Mouse (Mus musculus) heart, embryonic 12.5 days (tissue): ENCODE results near the gene E330014E10Rik. TPM values are rescaled to one million over a fixed set of nuclear protein-coding genes. Genes with fewer than 3 reads are reported as not detected.
"Not testable (repeated sequence)": the region's sequence is repeated elsewhere in the genome, so short reads cannot be mapped to it uniquely, and the experiment has no call there.

ENCODE experiments used
- ATAC-seq: fragments of 200-750 bp; cut with Nextera tagmentation; 2 replicates; pipeline ENCODE4 v1.8.0; 2017; ENCODE audit warnings: moderate TSS enrichment, moderate library complexity; ENCODE audit not compliant: insufficient number of reproducible peaks, low FRiP score
- H3K27ac ChIP-seq: fragments of 300-500 bp; sonication (generic); 2 replicates; pipeline ENCODE4 v1.5.1; 2016; ENCODE audit warnings: mild to moderate bottlenecking, moderate library complexity; ENCODE audit not compliant: poor library complexity, severe bottlenecking
- H3K27me3 ChIP-seq: fragments of 300-500 bp; sonication (generic); replicated peaks from 2 replicates; pipeline ENCODE4 v1.6.1; 2016; ENCODE audit warnings: mild to moderate bottlenecking, moderate library complexity
- H3K36me3 ChIP-seq: fragments of 300-500 bp; sonication (generic); 2 replicates; pipeline ENCODE4 v1.6.1; 2016; ENCODE audit warnings: mild to moderate bottlenecking, moderate library complexity
- H3K4me1 ChIP-seq: fragments of 300-500 bp; sonication (generic); replicated peaks from 2 replicates; pipeline ENCODE4 v1.6.1; 2016; ENCODE audit warnings: mild to moderate bottlenecking
- H3K4me2 ChIP-seq: fragments of 300-500 bp; sonication (generic); 2 replicates; pipeline ENCODE4 v1.6.1; 2016; ENCODE audit warnings: mild to moderate bottlenecking, moderate library complexity
- H3K4me3 ChIP-seq: fragments of 300-500 bp; sonication (generic); 2 replicates; pipeline ENCODE4 v1.5.1; 2016; ENCODE audit warnings: mild to moderate bottlenecking
- H3K9ac ChIP-seq: fragments of 300-500 bp; sonication (generic); 2 replicates; pipeline ENCODE4 v1.6.1; 2016; ENCODE audit warnings: mild to moderate bottlenecking, moderate library complexity
- H3K9me3 ChIP-seq: fragments of 300-500 bp; sonication (generic); replicated peaks from 2 replicates; pipeline ENCODE4 v1.6.1; 2016; ENCODE audit warnings: mild to moderate bottlenecking, moderate library complexity
- WGBS: fragments of 180-500 bp; shearing (Covaris S2); methylation state at CpG from one replicate; pipeline ENCODE4 v1.1.7; 2016; 5-methylcytosine and 5-hydroxymethylcytosine counted together
- polyA plus RNA-seq: library from polyadenylated mRNA; unstranded; fragments of >200 nt; fragmentation: Nextera tagmentation; extraction: Ambion mirVana; gene quantifications from 2 replicates; pipeline ENCODE4 v1.2.1, GENCODE M21; 2016

The E330014E10Rik gene
- polyA plus RNA-seq, result not detected in 2 replicates

DNA sequence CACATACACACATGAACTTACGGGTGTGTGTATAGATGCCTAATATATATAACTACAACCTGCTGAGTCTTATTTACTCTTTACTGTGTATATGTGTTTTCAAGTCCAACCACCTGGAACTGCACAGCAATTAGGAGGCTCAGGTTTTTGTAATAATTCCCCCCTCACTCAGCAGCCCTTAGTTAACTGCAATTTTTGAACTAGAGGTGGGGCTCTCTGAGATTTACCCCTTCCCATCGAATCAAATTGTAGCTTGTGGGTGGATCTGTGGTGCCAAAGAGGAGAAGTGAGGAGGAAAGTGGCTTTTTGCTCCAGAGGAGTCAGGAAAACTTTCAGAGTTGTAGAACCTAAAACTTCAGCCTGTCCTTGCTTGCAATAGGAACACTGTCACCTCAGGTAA is at the start of gene E330014E10Rik:
Gene E330014E10Rik, plus strand, starts transcription at position 301 of the 400 bp plus-strand sequence.
- WGBS, result no CpG with 5 or more reads among the region's 2 CpGs
- not testable (repeated sequence) for H3K27ac ChIP-seq, H3K9me3 ChIP-seq, H3K4me1 ChIP-seq, H3K9ac ChIP-seq, H3K4me3 ChIP-seq, ATAC-seq, H3K27me3 ChIP-seq, H3K36me3 ChIP-seq, H3K4me2 ChIP-seq

DNA sequence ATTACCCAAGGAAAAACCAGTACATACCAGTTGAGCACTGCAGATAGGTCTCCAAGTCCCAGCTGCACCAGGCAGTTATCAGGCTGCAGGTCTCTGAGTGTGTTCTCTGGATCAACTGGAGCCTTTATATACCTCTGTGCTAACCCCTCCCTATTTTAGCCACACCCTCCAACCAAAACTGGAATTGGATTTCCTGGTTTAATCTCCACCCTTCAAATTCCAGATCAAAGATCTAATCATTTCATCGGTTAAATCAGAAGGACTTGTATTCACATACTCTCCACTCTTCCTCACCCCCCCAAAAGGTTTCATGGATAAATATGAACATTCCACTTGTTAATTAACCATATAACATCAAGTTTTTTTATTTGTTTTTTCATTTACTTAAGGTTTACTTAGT is 39.7 kb upstream of the E330014E10Rik start, which contains the start of gene Gm7978:
Gene Gm7978, minus strand, starts transcription at position 101 of the 400 bp plus-strand sequence.
- ATAC-seq, H3K4me2 ChIP-seq, H3K36me3 ChIP-seq, H3K27ac ChIP-seq, H3K9ac ChIP-seq, H3K27me3 ChIP-seq, H3K9me3 ChIP-seq, H3K4me1 ChIP-seq, H3K4me3 ChIP-seq: not testable (repeated sequence)
- no CpG with 5 or more reads among the region's 1 CpGs for WGBS

DNA sequence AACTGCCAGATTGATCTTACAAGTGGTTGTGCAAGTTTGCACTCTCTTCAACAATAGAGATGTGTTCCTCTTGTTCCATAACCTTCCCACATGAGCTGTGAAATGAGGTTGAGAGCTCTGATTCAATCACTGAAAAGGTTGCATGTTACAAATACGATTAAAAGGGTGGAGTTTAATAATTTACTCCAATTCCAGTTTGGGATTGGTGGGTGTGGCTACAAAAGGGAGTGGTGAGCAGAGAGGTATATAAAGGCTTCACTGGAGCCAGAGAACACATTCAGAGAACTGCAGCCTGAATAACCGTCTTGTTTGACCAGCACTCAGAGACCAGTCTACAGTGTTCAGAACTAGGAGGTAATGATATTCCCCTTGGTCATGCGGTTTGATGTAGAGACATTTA is 34.1 kb upstream of the E330014E10Rik start, which contains the start of gene Gm7982:
Gene Gm7982, plus strand, starts transcription at position 301 of the 400 bp plus-strand sequence.
- H3K9me3 ChIP-seq, H3K4me1 ChIP-seq, ATAC-seq, H3K27me3 ChIP-seq, H3K27ac ChIP-seq, H3K4me3 ChIP-seq, H3K4me2 ChIP-seq, H3K36me3 ChIP-seq, H3K9ac ChIP-seq: not testable (repeated sequence)
- no CpG with 5 or more reads among the region's 3 CpGs for WGBS

DNA sequence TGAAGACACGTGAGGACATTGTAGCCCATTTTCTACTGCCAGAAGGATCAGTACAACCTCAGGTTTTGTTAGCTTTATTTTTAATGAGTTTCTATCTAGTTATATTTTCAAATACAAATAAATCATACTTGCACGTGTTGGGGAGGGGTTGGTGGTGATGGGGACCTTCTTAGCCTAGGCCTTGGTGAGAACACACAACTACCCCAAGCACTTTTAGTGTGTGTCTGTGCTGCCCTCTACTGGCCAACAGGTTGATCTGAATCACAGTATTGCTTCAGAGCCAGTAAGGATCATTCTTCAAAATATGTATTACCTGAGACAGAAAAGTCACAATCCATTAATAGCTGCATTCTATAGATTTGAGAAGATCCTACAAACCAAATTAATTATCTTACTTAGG is 35.1 kb downstream of the E330014E10Rik start:
- ATAC-seq, H3K9me3 ChIP-seq, H3K27ac ChIP-seq, H3K9ac ChIP-seq, H3K27me3 ChIP-seq, H3K4me2 ChIP-seq, H3K36me3 ChIP-seq, H3K4me3 ChIP-seq, H3K4me1 ChIP-seq: not testable (repeated sequence)
- 47% methylated on average over 2 of the region's 2 CpGs for WGBS

DNA sequence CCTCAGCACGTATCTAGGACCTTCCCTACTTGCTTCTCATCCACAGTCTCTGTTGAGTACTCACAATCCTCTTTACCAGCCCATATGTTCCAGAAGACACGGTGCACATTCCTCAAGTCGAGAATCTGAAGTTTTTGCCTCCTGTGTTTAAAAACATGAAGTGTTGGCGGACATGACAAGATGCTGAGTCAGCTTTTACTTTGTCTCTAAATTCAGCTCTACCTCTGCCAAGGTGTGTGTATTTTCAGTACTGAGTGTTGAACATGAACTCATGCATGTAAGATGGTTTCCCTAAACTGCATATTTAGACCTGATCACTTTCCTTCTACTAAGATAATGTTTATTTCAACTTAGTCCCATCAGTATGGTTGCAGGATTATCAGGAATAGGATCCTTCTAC is 60.8 kb downstream of the E330014E10Rik start:
- Histone ChIP-seq H3K36me3 (no peaks in the 10 kb centered on the region), H3K4me3 (no peak overlapping the region), H3K4me1 (no peaks in the 10 kb centered on the region), H3K9me3 (peaks cover 12% of the 10 kb centered on the region), H3K9ac (no peak overlapping the region), H3K27ac (no peak overlapping the region), H3K27me3 (no peaks in the 10 kb centered on the region), H3K4me2 (no peak overlapping the region)
- WGBS, result 62% methylated on average over 4 of the region's 4 CpGs
- ATAC-seq, result no peak

DNA sequence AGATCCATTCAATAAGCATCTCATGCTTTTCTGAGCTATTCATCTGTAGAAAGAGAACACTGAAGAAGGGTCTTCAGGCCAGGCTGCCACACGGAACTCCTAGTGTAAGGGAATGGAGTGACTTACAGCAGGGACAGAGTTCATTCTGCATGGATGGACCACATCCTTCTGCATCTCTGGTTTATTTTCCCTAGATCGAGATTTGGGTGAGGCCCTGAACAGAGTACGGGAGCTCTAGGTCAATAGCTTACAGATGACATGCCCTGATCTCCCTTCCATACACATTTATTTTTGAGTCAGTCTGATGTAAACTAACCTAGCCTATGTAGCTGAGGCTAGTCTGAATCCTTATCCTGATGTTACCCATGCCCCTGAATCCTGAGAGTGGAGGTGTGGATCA is 78.2 kb downstream of the E330014E10Rik start:
- no peaks in the 10 kb centered on the region for H3K27me3 ChIP-seq
- H3K4me1 ChIP-seq, result no peaks in the 10 kb centered on the region
- no peaks in the 10 kb centered on the region for H3K36me3 ChIP-seq
- H3K4me2 ChIP-seq, result no peak overlapping the region
- H3K9me3 ChIP-seq, result peaks cover 5% of the 10 kb centered on the region; the same call in 1 of the 2 replicates
- no peak for ATAC-seq
- no peak overlapping the region for H3K4me3 ChIP-seq
- WGBS, result 87% methylated on average over 3 of the region's 3 CpGs
- no peak overlapping the region for H3K27ac ChIP-seq
- no peak overlapping the region for H3K9ac ChIP-seq

Other genes with a start within 250 kb of the E330014E10Rik start
- gene Gm7971, start 181.1 kb upstream of the E330014E10Rik start, polyA plus RNA-seq, result not detected in 2 replicates
- not detected in 2 replicates for gene Gm7978, start 39.8 kb upstream of the E330014E10Rik start, polyA plus RNA-seq
- gene Gm7982, start 34.0 kb upstream of the E330014E10Rik start, polyA plus RNA-seq, result not detected in 2 replicates
- gene Cxcl13, start 181.0 kb downstream of the E330014E10Rik start, polyA plus RNA-seq, result 0.71 and 0.84 TPM in 2 replicates